Mouse (Mus musculus) activated CD4-positive, CD25-positive, alpha-beta regulatory T cell, adult 9 weeks (primary cell): ENCODE results near the gene Dop1b. TPM values are rescaled to one million over a fixed set of nuclear protein-coding genes. Genes with fewer than 3 reads are reported as not detected.

Source experiments
- polyA plus RNA-seq: library from polyadenylated mRNA; unstranded; fragments of 100-300 nt; shearing (Covaris generic); gene quantifications from one replicate; pipeline ENCODE4 v1.2.1, GENCODE M21; 2017

Dop1b gene
- 46.8 TPM for polyA plus RNA-seq

DNA sequence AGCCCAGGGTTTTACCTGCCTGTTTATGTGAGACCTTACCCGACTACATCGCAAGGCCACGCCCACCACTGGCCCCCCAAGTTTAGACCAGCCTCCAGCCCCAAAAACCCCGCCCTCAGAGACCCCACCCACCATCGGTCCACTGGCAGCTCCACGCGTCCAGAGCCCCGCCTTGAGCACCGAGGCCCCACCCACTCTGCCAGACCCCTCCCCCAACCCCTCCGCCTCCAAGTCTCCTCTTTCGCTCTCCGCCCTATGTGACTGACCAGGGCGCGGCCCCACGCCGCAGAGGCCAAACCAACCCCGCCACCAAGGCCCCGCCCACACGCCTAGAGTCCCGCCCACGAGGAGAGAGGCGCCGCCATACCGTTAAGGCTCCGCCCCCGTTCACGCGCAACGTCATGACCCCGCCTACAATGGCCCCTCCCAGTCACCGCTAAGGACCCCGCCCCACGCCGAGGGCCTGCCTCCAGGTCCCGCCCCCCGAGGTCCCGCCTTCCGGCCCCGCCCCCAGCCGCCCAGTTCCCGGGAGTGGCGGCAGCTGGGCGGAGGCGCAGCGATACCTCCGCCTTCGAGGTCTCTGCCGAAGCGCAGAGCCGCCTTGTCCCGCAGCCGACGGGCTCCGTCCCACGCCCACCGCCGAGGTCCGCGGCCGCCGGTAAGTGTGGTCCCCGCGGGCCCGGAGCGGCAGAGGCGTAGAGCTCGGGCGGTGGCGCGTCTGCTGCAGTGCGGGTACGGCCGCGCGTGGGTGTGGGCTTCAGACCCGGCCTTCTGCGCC, at the start of gene Dop1b:
Gene Dop1b, plus strand, starts transcription at position 494 of the 778 bp plus-strand sequence.

DNA sequence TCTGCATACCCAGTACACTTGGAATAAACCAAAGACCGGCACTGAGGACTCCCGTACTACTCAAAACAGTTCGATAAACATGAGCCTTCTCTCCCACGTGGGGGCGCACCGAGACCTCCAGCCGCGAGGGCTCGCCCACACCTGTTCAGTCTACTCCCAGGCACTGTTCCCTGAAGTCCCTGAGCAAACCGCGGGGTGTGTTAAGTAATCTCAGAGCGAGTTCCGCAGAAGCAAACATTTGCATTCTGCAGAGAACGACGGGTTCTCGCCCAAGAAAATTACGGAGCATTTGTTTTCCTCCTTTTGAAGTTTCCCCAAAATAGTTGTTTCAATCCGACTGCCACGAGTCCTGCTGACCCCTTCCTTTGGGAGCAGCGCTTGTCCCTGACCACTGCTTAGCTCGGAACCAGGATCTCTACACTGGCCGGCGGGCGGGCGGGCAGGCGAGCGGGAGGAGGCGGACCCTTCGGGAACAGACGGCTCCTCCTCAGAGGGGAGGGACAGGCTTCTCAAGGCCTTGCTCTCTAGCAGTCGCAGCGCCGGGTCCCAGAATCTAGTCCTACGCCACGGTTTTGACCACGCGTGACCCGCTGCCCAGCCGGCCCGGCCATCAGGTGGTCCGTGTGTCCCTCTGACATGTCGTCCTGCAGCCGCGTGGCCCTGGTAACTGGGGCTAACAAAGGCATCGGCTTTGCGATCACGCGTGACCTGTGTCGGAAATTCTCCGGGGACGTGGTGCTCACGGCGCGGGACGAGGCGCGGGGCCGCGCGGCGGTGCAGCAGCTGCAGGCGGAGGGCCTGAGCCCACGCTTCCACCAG, 28.8 kb upstream of the Dop1b start, which contains the start of gene Cbr3:
Gene Cbr3, plus strand, starts transcription at position 527 of the 819 bp plus-strand sequence.

DNA sequence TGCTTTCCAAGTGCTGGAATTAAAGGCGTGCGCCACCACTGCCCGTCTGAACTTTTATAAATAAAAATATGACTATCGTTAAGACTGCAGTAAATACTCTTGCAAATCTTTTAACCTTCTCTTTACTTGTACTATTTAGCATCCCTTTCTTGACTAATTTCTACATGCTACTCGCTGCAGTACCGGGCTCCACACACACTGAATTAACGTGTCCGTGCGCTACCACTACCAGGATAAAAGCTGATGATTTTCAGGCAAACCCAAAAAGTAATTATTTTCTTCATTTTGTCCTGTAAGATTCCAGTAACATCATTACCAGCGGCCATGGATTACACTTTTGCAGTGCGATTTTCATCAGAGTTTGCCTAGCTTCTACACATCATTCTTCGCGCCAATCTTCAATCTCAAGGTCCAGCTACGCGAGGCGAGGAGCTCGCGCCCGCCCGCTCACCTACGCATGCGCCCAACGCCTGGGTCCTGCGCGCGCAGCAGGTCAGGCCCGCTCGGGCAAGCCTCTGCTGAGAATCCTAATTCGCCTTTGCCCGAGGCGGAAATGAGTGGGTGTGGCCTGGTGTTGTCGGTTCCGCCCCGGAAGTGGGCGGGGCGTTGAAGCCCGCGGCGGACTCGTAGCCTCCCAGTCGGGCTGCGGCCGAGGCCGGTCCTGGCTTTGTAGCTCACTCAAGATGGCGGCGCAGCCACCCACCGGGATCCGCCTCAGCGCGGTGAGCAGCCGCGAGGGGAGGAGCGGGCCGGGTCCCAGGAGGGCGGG, 120.1 kb downstream of the Dop1b start, which contains the start of gene Morc3:
Gene Morc3, plus strand, starts transcription at position 495 of the 769 bp plus-strand sequence.

Other genes starting within 250 kb of the Dop1b start
- gene Setd4, start 107.8 kb upstream of the Dop1b start, polyA plus RNA-seq: 42.6 TPM
- 78.4 TPM for gene Cbr1, start 106.1 kb upstream of the Dop1b start, polyA plus RNA-seq
- not detected for gene Gm5678, start 83.8 kb upstream of the Dop1b start, polyA plus RNA-seq
- not detected for gene Cbr3, start 28.7 kb upstream of the Dop1b start, polyA plus RNA-seq
- 121 TPM for gene Morc3, start 120.2 kb downstream of the Dop1b start, polyA plus RNA-seq
- gene Chaf1b, start 172.0 kb downstream of the Dop1b start, polyA plus RNA-seq: 25.1 TPM